Mouse (Mus musculus) retina, embryonic 14.5 days (tissue): ENCODE results near the gene Lcp1.

ENCODE experiments used
- DNase-seq: peaks from one replicate; pipeline ENCODE4 v3.0.0-alpha.2; 2015; ENCODE audit warnings: low spot score

Lcp1 gene

DNA sequence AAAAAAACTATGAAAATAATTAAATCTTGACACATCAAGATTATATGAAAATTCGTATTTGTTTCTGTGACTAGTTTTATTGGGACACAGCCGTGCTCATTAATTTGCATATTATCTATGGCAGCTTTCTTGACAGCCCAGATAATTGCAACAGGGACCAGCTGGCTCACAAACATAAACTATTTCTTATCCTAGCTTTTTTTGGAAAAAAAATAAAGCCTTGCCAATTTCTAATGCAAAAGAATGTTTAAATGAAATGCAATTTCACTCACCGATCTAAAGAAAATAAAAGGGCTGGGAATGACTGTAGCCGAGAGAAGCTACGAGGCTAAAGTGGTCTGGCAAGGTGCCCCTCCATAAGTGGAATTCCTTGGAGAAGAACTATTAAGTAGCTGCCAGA lies 149.5 kb downstream of the Lcp1 start:
- DNase-seq, result no peak
